Mouse (Mus musculus) ovary, postnatal 14 days (tissue): Measurements from ENCODE around the gene Ephb2.

Experiments
- DNase-seq: peaks from one replicate; pipeline ENCODE4 v3.0.0; 2022; ENCODE audit warnings: low spot score

Gene Ephb2

GRCm38 (mm10) chr4:136701236-136701635 lies 134.6 kb downstream of the Ephb2 start:
- no peak for DNase-seq

- no peak for DNase-seq
Measured at GRCm38 (mm10) chr4:136699084-136699450, 136.7 kb downstream of the Ephb2 start.

DNA sequence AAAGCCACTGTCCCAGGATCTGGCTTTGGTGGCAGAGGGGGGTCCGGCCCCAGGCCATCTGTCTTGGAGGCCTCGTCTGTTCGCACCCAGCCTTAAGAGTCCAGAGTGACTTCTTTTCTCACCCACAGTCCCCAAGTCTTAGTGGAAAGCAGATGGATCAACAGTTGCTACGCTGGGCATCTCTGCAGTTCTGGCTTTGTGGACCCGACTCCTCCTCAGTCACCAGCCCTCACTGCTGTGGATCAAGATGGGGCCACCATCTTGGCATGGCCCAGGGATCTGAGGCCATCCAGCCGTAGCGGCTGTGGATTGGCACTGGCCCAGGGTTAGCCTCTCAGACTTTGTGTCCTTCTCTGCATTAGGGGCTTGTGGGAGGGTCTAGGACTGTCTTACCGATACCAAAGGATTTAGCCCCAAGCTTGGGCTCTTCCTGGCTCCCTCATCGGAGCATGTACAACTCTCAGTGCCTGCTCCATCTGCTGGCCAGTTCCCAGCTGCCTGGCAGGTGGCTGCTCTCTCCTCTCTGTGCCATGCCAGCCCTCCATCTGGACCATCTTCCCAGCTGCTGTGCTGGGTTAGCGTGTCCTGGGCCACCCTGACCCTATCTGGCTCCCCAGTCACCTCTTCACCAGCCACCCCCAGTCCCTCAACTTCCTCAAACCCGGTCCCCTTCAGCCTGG lies 137.2 kb downstream of the Ephb2 start:
- no peak for DNase-seq

DNA sequence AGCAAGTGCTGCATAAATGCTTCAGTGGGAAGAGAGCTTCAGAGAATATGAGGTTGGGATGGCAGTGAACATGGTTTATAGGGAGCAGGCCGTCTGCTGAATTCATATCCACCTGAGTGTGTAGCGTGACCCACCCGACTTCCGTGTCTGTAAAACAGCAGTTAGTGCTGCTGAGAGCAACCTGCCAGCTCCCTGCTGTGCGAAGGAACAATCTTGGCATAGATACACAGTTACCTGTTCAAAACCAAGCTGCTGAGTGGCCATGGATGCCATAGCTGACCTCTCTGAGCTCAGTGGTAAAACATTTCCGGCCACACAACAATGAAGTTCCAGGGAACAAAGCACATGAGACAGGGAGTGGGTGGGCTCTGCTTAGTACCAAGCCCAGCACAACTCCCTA lies 138.5 kb downstream of the Ephb2 start:
- no peak for DNase-seq

GRCm38 (mm10) chr4:136696381-136696925 lies 139.3 kb downstream of the Ephb2 start:
- peak; percentile 61 for DNase-seq

GRCm38 (mm10) chr4:136695696-136696095 lies 140.1 kb downstream of the Ephb2 start:
- DNase-seq = no peak

DNA sequence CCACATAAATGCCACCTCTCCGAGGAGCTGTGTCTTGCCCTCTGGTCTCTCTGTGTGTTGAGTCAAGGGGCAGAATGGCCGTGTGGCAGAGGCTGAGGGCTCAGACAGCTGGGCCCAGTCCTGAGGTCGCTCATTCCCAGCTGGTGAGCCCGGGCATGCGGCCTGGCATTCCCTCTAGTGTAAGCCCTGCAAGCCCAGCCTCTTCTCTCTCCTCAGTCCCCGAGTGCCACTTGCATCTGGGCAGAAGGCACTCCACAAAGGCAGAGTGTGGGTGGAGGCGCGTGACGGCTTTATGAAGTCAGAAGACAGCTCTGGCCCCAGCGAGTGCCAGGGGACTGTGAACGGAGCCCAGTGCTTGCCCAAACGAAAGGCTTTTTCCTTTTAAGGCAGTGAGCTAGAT lies 145.8 kb downstream of the Ephb2 start:
- DNase-seq = no peak

GRCm38 (mm10) chr4:136688113-136688512 lies 147.7 kb downstream of the Ephb2 start:
- no peak for DNase-seq

GRCm38 (mm10) chr4:136685431-136685869 lies 150.3 kb downstream of the Ephb2 start:
- DNase-seq = no peak

DNA sequence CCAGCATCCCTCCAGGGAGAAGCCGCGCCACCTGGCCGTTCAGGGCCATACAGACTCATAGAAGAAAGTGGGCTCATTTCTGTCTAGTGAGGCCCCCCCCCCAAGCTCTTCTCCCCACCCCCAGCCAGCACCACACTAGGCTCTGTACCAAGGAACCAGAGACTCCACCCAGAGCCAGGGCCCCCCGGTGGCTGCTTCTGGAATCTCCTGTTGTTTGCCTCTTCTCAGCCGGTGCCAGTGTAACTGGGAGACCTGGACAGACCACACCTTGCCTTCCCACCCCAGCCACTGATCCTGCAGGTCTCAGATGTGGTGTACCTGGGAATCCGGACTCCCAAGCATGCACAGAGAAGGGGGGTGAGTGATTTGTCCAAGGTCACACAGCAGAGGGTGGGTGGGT lies 151.3 kb downstream of the Ephb2 start:
- DNase-seq = no peak

DNA sequence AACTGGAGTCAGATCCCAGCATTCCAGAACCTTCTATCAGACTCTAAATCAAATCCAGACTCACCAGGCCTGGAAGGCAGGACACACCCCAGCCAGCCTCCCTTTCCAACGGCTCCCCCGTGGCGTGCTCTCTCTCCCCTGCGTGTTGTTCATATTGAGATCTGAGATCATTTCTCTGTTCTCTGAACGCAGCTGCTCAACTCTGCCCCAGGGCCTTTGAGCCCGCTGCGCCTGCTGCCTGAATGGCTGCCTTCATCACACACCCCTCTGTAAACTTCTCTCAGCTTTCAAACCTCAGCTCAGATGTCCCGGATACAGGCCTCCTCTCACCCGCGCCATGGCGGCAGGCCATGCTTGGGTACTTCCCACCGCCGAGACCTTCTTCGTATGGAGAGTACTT lies 155.1 kb downstream of the Ephb2 start:
- no peak for DNase-seq

- no peak for DNase-seq
Measured at GRCm38 (mm10) chr4:136679221-136679620, 156.6 kb downstream of the Ephb2 start.

- peak; percentile 80 for DNase-seq
Measured at GRCm38 (mm10) chr4:136678480-136678879, 157.3 kb downstream of the Ephb2 start.

GRCm38 (mm10) chr4:136675439-136675838 lies 160.3 kb downstream of the Ephb2 start:
- DNase-seq = no peak

DNA sequence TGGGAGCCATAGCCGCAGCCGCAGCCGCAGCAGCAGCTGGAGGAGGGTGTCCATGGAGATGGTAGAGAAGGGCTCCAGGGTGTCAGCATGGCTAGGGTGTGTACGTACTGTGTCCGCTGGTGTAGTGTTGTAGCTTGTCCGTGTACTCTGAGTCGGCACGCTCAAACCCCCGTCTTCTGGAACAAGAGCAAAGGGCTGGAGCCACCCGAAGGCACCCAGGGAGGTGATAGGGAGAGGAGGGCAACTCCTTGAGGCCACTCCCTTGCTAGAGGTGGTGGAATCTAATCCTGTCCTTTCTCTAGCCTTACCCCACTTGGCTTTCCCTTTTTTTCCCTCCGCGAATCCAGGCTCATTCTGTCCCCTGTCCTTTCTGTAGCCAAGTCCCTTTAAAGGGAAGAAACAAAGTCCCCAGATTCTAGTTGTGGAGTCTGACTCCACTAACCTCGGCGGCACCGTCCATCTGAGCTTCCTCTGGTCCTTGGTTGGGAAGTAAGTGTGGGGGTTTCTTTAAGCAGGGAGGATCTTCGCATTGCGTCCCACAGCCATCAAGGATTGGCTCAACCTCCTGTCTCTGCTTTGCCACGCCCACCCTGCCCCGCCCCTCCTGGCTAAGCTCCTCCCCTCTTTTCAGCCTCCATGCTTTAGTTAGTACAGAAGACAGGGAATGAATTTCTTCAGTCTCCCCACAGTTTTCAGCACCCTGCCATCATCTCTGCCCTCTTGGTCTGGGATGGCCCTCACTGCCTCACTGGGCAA lies 163.3 kb downstream of the Ephb2 start:
- no peak for DNase-seq

- DNase-seq = no peak
Measured at GRCm38 (mm10) chr4:136667757-136668156, 168.0 kb downstream of the Ephb2 start.

DNA sequence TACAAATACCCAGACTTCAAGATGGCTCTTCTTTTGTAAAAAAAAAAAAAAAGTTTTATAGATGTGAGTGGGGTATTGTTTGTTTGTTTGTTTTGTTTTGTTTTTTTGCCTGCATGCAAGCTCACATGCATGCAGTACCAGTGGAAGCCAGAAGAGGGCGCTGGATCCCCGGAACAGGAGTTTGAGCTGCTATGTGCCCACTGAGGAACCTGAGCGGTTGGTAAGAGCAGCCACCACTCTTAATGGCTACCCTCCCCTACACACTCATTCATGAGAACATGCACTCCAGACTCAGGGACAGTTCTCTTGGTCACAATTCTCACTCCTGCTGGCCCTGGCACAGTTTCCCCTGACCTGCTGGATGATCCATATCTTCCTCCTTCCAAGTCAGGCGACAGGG lies 169.8 kb downstream of the Ephb2 start:
- DNase-seq = no peak

DNA sequence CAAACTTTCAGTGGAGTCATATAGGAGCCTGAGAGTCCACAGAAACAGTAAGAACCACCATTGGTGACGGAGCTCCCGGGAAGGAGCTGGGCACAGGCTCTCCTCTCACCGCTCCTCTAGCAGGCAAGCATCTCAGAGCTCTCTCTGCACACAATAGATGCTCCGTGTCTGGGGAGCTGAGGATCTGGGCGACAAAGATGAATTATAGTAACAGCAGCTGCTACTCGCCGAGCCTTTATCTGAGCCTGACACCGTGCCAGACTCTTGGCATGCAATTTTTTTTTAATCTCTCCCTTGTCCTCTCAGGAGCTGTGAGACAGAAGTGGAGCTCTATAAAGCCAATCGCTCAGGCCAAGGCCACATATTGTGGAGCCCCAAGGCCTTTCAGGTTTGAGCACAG lies 170.7 kb downstream of the Ephb2 start:
- DNase-seq = no peak

- no peak for DNase-seq
Measured at GRCm38 (mm10) chr4:136657914-136658313, 177.9 kb downstream of the Ephb2 start.

DNA sequence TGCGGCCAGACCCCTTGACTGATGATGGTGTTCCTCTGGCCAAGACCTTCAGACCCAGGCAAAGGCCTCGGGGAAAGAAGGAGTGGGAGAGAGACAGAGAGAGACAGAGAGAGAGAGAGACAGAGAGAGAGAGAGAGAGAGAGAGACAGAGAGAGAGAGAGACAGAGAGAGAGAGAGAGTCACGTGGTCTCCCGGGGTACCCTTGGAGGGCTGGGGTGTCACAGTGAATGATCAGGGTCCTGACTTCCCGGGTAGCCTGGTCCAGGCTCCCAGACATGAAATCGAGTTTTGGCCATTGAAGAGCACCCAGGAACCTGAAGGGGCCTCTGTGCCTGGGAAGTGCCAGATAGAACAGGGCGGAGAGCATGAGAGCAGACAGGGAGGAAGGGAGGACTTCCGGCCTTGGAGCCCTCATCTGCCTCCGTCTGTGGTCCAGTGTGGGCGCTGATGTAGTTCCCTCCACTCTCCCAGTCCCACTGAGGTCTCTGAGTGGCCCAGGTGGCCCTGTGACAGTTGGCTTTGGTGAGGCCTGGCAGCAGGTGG lies 182.0 kb downstream of the Ephb2 start:
- DNase-seq = no peak

GRCm38 (mm10) chr4:136653019-136653418 lies 182.8 kb downstream of the Ephb2 start:
- DNase-seq = no peak

DNA sequence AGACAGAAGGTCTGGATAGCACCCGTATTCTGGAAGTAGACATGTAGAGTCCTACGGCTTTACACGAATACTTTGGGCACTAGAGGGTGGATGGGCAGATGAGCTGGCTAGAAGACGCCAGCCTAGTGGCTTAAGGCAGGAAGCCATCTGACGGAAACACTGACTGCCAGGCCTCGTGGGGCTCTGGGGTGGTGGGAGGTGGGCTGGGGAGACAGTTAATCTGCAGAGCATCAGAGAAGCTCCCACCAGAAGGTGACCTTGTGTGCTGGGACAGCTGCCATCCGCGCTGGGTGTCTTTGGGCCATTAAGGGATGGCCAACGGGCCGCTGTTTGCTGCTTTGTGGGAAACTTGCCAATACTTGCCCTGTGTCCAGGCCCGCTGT lies 183.3 kb downstream of the Ephb2 start:
- DNase-seq = no peak

GRCm38 (mm10) chr4:136651882-136652527 lies 183.8 kb downstream of the Ephb2 start:
- no peak for DNase-seq
